Mouse (Mus musculus): Measurements from ENCODE around the gene Oosp1.

The Oosp1 gene

GRCm38 (mm10) chr19:11690839-11691238 lies at the start of gene Oosp1:
TSS of gene Oosp1 (minus strand) at chr19:11691150.
- no peak for DNase-seq (ENCODE audit: low read depth in 1 of 2, low spot score in 2 of 2)

- no peak for DNase-seq (ENCODE audit: low read depth in 1 of 2, low spot score in 2 of 2)
Observed at GRCm38 (mm10) chr19:11736455-11736854, 45.5 kb upstream of the Oosp1 start.

GRCm38 (mm10) chr19:11730278-11730677 lies 39.3 kb upstream of the Oosp1 start:
- DNase-seq (ENCODE audit: low read depth in 1 of 2, low spot score in 2 of 2): no peak

GRCm38 (mm10) chr19:11727304-11727703 lies 36.4 kb upstream of the Oosp1 start:
- no peak for DNase-seq (ENCODE audit: low read depth in 1 of 2, low spot score in 2 of 2)

GRCm38 (mm10) chr19:11725915-11726314 lies 35.0 kb upstream of the Oosp1 start:
- DNase-seq (ENCODE audit: low read depth in 1 of 2, low spot score in 2 of 2): no peak

- DNase-seq (ENCODE audit: low read depth in 1 of 2, low spot score in 2 of 2): no peak
Observed at GRCm38 (mm10) chr19:11724275-11724674, 33.3 kb upstream of the Oosp1 start.

- no peak for DNase-seq (ENCODE audit: low read depth in 1 of 2, low spot score in 2 of 2)
Observed at GRCm38 (mm10) chr19:11723870-11724269, 32.9 kb upstream of the Oosp1 start.

- no peak for DNase-seq (ENCODE audit: low read depth in 1 of 2, low spot score in 2 of 2)
Observed at GRCm38 (mm10) chr19:11720071-11720470, 29.1 kb upstream of the Oosp1 start.

GRCm38 (mm10) chr19:11712451-11712850 lies 21.5 kb upstream of the Oosp1 start:
- no peak for DNase-seq (ENCODE audit: low read depth in 1 of 2, low spot score in 2 of 2)

GRCm38 (mm10) chr19:11698342-11698741 lies 7.4 kb upstream of the Oosp1 start:
- DNase-seq (ENCODE audit: low read depth in 1 of 2, low spot score in 2 of 2): no peak

- DNase-seq (ENCODE audit: low read depth in 1 of 2, low spot score in 2 of 2): no peak
Observed at GRCm38 (mm10) chr19:11696755-11697154, 5.8 kb upstream of the Oosp1 start, which contains the start of gene Oosp3. TSS of gene Oosp3 (plus strand) at chr19:11697055.

- no peak for DNase-seq (ENCODE audit: low read depth in 1 of 2, low spot score in 2 of 2)
Observed at GRCm38 (mm10) chr19:11691454-11691853, 504 bp upstream of the Oosp1 start.

GRCm38 (mm10) chr19:11661562-11661961 lies 29.4 kb downstream of the Oosp1 start:
- DNase-seq (ENCODE audit: low read depth in 1 of 2, low spot score in 2 of 2): no peak

- no peak for DNase-seq (ENCODE audit: low read depth in 1 of 2, low spot score in 2 of 2)
Observed at GRCm38 (mm10) chr19:11660459-11660858, 30.5 kb downstream of the Oosp1 start, which contains the start of gene Oosp2. TSS of gene Oosp2 (minus strand) at chr19:11660559.

GRCm38 (mm10) chr19:11659142-11659541 lies 31.8 kb downstream of the Oosp1 start:
- DNase-seq (ENCODE audit: low read depth in 1 of 2, low spot score in 2 of 2): no peak

GRCm38 (mm10) chr19:11649564-11649963 lies 41.4 kb downstream of the Oosp1 start:
- no peak for DNase-seq (ENCODE audit: low read depth in 1 of 2, low spot score in 2 of 2)

- no peak for DNase-seq (ENCODE audit: low read depth in 1 of 2, low spot score in 2 of 2)
Observed at GRCm38 (mm10) chr19:11646166-11646565, 44.8 kb downstream of the Oosp1 start.

- DNase-seq (ENCODE audit: low read depth in 1 of 2, low spot score in 2 of 2): no peak
Observed at GRCm38 (mm10) chr19:11640732-11641131, 50.2 kb downstream of the Oosp1 start, which contains the start of gene Ms4a3. TSS of gene Ms4a3 (minus strand) at chr19:11640851.

GRCm38 (mm10) chr19:11639038-11639437 lies 51.9 kb downstream of the Oosp1 start:
- no peak for DNase-seq (ENCODE audit: low read depth in 1 of 2, low spot score in 2 of 2)

- DNase-seq (ENCODE audit: low read depth in 1 of 2, low spot score in 2 of 2): no peak
Observed at GRCm38 (mm10) chr19:11635572-11635971, 55.4 kb downstream of the Oosp1 start.

GRCm38 (mm10) chr19:11634330-11634729 lies 56.6 kb downstream of the Oosp1 start:
- no peak for DNase-seq (ENCODE audit: low read depth in 1 of 2, low spot score in 2 of 2)

GRCm38 (mm10) chr19:11633732-11634131 lies 57.2 kb downstream of the Oosp1 start:
- no peak for DNase-seq (ENCODE audit: low read depth in 1 of 2, low spot score in 2 of 2)

GRCm38 (mm10) chr19:11625231-11625630 lies 65.7 kb downstream of the Oosp1 start:
- no peak for DNase-seq (ENCODE audit: low read depth in 1 of 2, low spot score in 2 of 2)

GRCm38 (mm10) chr19:11624800-11625199 lies 66.2 kb downstream of the Oosp1 start:
- no peak for DNase-seq (ENCODE audit: low read depth in 1 of 2, low spot score in 2 of 2)
